Mouse (Mus musculus) MEL (cell line): ENCODE measurements around the gene Aldoart2.

ENCODE experiments used
- CTCF ChIP-seq, 3 experiments: IDR thresholded peaks in 2 of 3; conservative IDR thresholded peaks in 1 of 3; 2 replicates each; pipeline ENCODE4 v1.5.1; 2011 to 2012; ENCODE audit warnings: low read length in 3 of 3, low read depth in 2 of 3, mild to moderate bottlenecking in 2 of 3, improper control_type of control experiment in 1 of 3, inconsistent platforms in 1 of 3, mixed read lengths in 1 of 3, moderate library complexity in 1 of 3; ENCODE audit not compliant: control insufficient read depth in 1 of 3, insufficient read depth in 1 of 3, poor library complexity in 1 of 3, severe bottlenecking in 1 of 3
- EP300 ChIP-seq, 2 experiments: IDR thresholded peaks; 2 replicates each; pipeline ENCODE4 v1.6.1; 2011; ENCODE audit warnings: improper control_type of control experiment in 2 of 2, low read length in 2 of 2, low read depth in 1 of 2, mild to moderate bottlenecking in 1 of 2
- GABPA ChIP-seq: IDR thresholded peaks from 2 replicates; pipeline ENCODE4 v1.6.1; 2012; ENCODE audit warnings: low read depth, mild to moderate bottlenecking, inconsistent platforms, low read length, improper control_type of control experiment, moderate library complexity
- GATA1 ChIP-seq: IDR thresholded peaks from 2 replicates; pipeline ENCODE4 v1.6.1; 2011; ENCODE audit warnings: low read depth, low read length, improper control_type of control experiment
- MAFK ChIP-seq: IDR thresholded peaks from 2 replicates; pipeline ENCODE4 v1.6.1; 2011; ENCODE audit warnings: low read depth, mild to moderate bottlenecking, low read length, improper control_type of control experiment, borderline replicate concordance
- MAZ ChIP-seq: IDR thresholded peaks from 2 replicates; pipeline ENCODE4 v1.6.1; 2012; ENCODE audit warnings: low read depth, mild to moderate bottlenecking, inconsistent platforms, low read length, improper control_type of control experiment
- MEF2A ChIP-seq: IDR thresholded peaks from 2 replicates; pipeline ENCODE4 v1.6.1; 2014; ENCODE audit warnings: low read depth, mild to moderate bottlenecking, inconsistent platforms, low read length, improper control_type of control experiment; ENCODE audit not compliant: poor library complexity, insufficient replicate concordance, severe bottlenecking; ENCODE audit errors: extremely low read depth
- NRF1 ChIP-seq: IDR thresholded peaks from 2 replicates; pipeline ENCODE4 v1.6.1; 2014; ENCODE audit warnings: low read depth, mild to moderate bottlenecking, inconsistent platforms, low read length, improper control_type of control experiment, moderate library complexity; ENCODE audit not compliant: poor library complexity, insufficient read depth, severe bottlenecking
- POLR2AphosphoS2 ChIP-seq: IDR thresholded peaks from 2 replicates; pipeline ENCODE4 v1.6.1; 2011; ENCODE audit warnings: low read length, improper control_type of control experiment
- RCOR1 ChIP-seq: IDR thresholded peaks from 2 replicates; pipeline ENCODE4 v1.6.1; 2012; ENCODE audit warnings: low read depth, mild to moderate bottlenecking, inconsistent platforms, low read length, improper control_type of control experiment

GRCm38 (mm10) chr12:55565867-55566266 is 828 bp downstream of the Aldoart2 start:
- TF ChIP-seq POLR2AphosphoS2 (no peak), MEF2A (no peak), CTCF (IDR thresholded peaks at IDR 0.05 in 2 of 3, conservative IDR thresholded peaks at IDR 0.05 in 1 of 3; ENCODE audit: control insufficient read depth in 1 of 3, insufficient read depth in 1 of 3, low read depth in 2 of 3, low read length in 3 of 3, poor library complexity in 1 of 3, severe bottlenecking in 1 of 3) (peak in 2 of 3 experiments; percentile 16 to 23; a peak in 2 of 6 replicates), MAZ (no peak), NRF1 (no peak), RCOR1 (no peak), MAFK (no peak), GATA1 (no peak), GABPA (no peak), EP300 (IDR thresholded peaks at IDR 0.05; ENCODE audit: low read depth in 1 of 2, low read length in 2 of 2) (no peak)
